Comparison of ENCODE assay signal across 8 mouse cellular contexts in the genomic region with DNA sequence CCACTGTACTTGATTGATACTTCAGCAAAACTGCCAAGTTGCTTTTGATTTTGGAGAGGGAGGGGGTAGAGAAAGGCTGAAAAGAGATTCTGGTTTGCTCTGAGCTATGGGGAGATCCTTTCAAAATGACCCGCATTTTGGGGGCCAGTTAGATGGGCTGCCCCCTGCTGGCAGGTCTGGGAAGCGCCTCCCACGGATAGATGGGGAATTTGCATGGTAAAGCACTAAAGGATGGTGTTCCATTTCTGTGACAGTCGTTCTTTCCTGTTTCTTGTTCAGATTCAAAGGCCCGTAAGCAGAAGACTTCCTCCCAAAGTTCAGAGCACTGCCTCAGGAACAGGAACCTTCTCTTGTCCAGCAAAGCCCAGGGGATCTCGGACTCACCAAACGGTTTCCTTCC. TPM values are rescaled to one million over a fixed set of nuclear protein-coding genes. Genes with fewer than 3 reads are reported as not detected.
DNase-seq lines count a peak whose midpoint lies in the region; ATAC-seq and TF ChIP-seq lines count a peak whose summit lies in the region.

No protein-coding gene starts in this region.

- H3K9ac ChIP-seq in forebrain, embryonic 12.5 days = no peak overlapping the region
- no peak overlapping the region for H3K9ac ChIP-seq in lung, postnatal 0 days (replicated peaks; ENCODE audit: low read depth)

- no peaks in the 10 kb centered on the region for H3K9me3 ChIP-seq in forebrain, embryonic 10.5 days
- H3K9me3 ChIP-seq in forebrain, embryonic 12.5 days = no peaks in the 10 kb centered on the region
- H3K9me3 ChIP-seq in lung, postnatal 0 days (ENCODE audit: low read length) = no peaks in the 10 kb centered on the region

- H3K27ac ChIP-seq in forebrain, embryonic 10.5 days = no peak overlapping the region
- no peak overlapping the region for H3K27ac ChIP-seq in forebrain, embryonic 12.5 days
- no peak overlapping the region for H3K27ac ChIP-seq in lung, postnatal 0 days (ENCODE audit: low read length)
- no peak overlapping the region for H3K27ac ChIP-seq in spleen, adult 2 months (ENCODE audit: insufficient read depth, low read length)

- H3K4me1 ChIP-seq in forebrain, embryonic 10.5 days = peaks cover 5% of the 10 kb centered on the region; the same call in 1 of the 2 replicates
- peaks cover 5% of the 10 kb centered on the region; the same call in 1 of the 2 replicates for H3K4me1 ChIP-seq in forebrain, embryonic 12.5 days
- H3K4me1 ChIP-seq in lung, postnatal 0 days (ENCODE audit: insufficient read depth, low read depth, low read length) = no peaks in the 10 kb centered on the region
- no peaks in the 10 kb centered on the region for H3K4me1 ChIP-seq in spleen, adult 2 months (ENCODE audit: control insufficient read depth, insufficient read depth, insufficient read length)

- TF ChIP-seq CTCF in lung, postnatal 0 days (IDR thresholded peaks at IDR 0.05) = peak; percentile 74
- peak; percentile 74; the same call in 1 of the 2 replicates for TF ChIP-seq CTCF in spleen, adult 2 months (IDR thresholded peaks at IDR 0.05; ENCODE audit: extremely low read depth, insufficient read depth, insufficient read length, insufficient replicate concordance)

- DNase-seq in forebrain, embryonic 10.5 days (ENCODE audit: extremely low spot score, low spot score) = peak; percentile 17
- DNase-seq in right cerebral cortex, adult 18-20 months = peak; percentile 17
- DNase-seq in right cerebral cortex, postnatal 36 days (ENCODE audit: low spot score in 2 of 2) = no peak
- DNase-seq in cerebellum, postnatal 14 days = peak; percentile 60 to 77
- peak; percentile 53 to 72 for DNase-seq in heart, postnatal 14 days
- peak; percentile 19 for DNase-seq in lung, postnatal 0 days (ENCODE audit: low spot score)
- DNase-seq in spleen, adult 2 months (ENCODE audit: low read depth in 1 of 2, low spot score in 2 of 2) = peak; percentile 1 to 46

- no peak overlapping the region for H3K4me2 ChIP-seq in forebrain, embryonic 12.5 days
- H3K4me2 ChIP-seq in lung, postnatal 0 days (replicated peaks; ENCODE audit: low read depth, low read length) = no peak overlapping the region

- WGBS in forebrain, embryonic 10.5 days = 45% methylated on average over 7 of the region's 7 CpGs
- WGBS in forebrain, embryonic 12.5 days = 48% methylated on average over 7 of the region's 7 CpGs
- WGBS in lung, postnatal 0 days = 50% methylated on average over 7 of the region's 7 CpGs
- 44% methylated on average over 7 of the region's 7 CpGs for WGBS in spleen, adult 2 months

- no peak overlapping the region for H3K4me3 ChIP-seq in forebrain, embryonic 10.5 days
- H3K4me3 ChIP-seq in forebrain, embryonic 12.5 days (replicated peaks) = no peak overlapping the region
- H3K4me3 ChIP-seq in lung, postnatal 0 days (ENCODE audit: low read depth, low read length) = no peak overlapping the region
- no peak overlapping the region for H3K4me3 ChIP-seq in spleen, adult 2 months (ENCODE audit: extremely low read depth, insufficient read depth, insufficient read length)

- intact Hi-C loops in heart, postnatal 14 days (cut with DNase I) = loop anchor here (1.0 to 5.0 kb wide), 2 partner anchors 105 to 391 kb away; no protein-coding TSS in a partner anchor

- TF ChIP-seq POLR2A in spleen, adult 2 months (IDR thresholded peaks at IDR 0.05; ENCODE audit: low read depth, low read length) = no peak

- no peak for TF ChIP-seq EP300 in lung, postnatal 0 days (IDR thresholded peaks at IDR 0.05)

- no peak for ATAC-seq in forebrain, embryonic 12.5 days (ENCODE audit: low FRiP score)
- ATAC-seq in lung, postnatal 0 days = no peak

- H3K27me3 ChIP-seq in forebrain, embryonic 10.5 days (ENCODE audit: poor library complexity, severe bottlenecking) = no peaks in the 10 kb centered on the region
- H3K27me3 ChIP-seq in forebrain, embryonic 12.5 days = no peaks in the 10 kb centered on the region
- H3K27me3 ChIP-seq in lung, postnatal 0 days (replicated peaks; ENCODE audit: insufficient read depth, low read length) = no peaks in the 10 kb centered on the region
- H3K27me3 ChIP-seq in spleen, adult 2 months (ENCODE audit: control insufficient read depth, insufficient read depth, low read length) = no peaks in the 10 kb centered on the region

- peaks cover 90% of the 10 kb centered on the region for H3K36me3 ChIP-seq in forebrain, embryonic 10.5 days (replicated peaks)
- H3K36me3 ChIP-seq in forebrain, embryonic 12.5 days (replicated peaks) = peaks cover 51% of the 10 kb centered on the region
- H3K36me3 ChIP-seq in lung, postnatal 0 days (ENCODE audit: insufficient read depth, low read length) = no peaks in the 10 kb centered on the region; the same call in 1 of the 2 replicates
- no peaks in the 10 kb centered on the region for H3K36me3 ChIP-seq in spleen, adult 2 months (ENCODE audit: control insufficient read depth, insufficient read depth, low read length)

RNA-seq across cellular contexts. Expression of a gene that starts 42.5 kb away (rescaled TPM):
- polyA plus RNA-seq in forebrain, embryonic 10.5 days (2016; fragmentation: Nextera tagmentation; extraction: Ambion mirVana) = 5.1 and 6.2 TPM in 2 replicates
- 6.4 and 6.7 TPM in 2 replicates for polyA plus RNA-seq in forebrain, embryonic 12.5 days (2016; fragmentation: Nextera tagmentation; extraction: Ambion mirVana)
- 1 to 10 TPM; 8.2 to 8.8 TPM for total RNA-seq in heart, postnatal 14 days (2021)
- 3.1 and 3.7 TPM in 2 replicates for polyA plus RNA-seq in lung, postnatal 0 days (2015; fragmentation: Nextera tagmentation; extraction: Ambion mirVana)
- polyA plus RNA-seq in spleen, adult 2 months (2012; rRNA removed) = 3.1 and 3.4 TPM in 2 replicates

Comparison
In these comparisons a context has a peak if more than half of its experiments do, and no peak if none do; other contexts are left out.
1. DNase-seq: peak in forebrain, embryonic 10.5 days (single experiment), right cerebral cortex, adult 18-20 months (single experiment), cerebellum, postnatal 14 days (2 of 2), heart, postnatal 14 days (2 of 2), lung, postnatal 0 days (single experiment) and spleen, adult 2 months (2 of 2); none in right cerebral cortex, postnatal 36 days (0 of 2).